Mouse (Mus musculus) CD4-positive, CD25-positive, alpha-beta regulatory T cell, adult 4 months (primary cell): Measurements from ENCODE around the gene Lrrc49. TPM values are rescaled to one million over a fixed set of nuclear protein-coding genes. Genes with fewer than 3 reads are reported as not detected.

Source experiments
- ATAC-seq: one replicate; pipeline ENCODE4 v1.8.0; 2017
- polyA plus RNA-seq, 2 experiments: library from polyadenylated mRNA; unstranded; fragments of 100-300 nt; shearing (Covaris generic); gene quantifications; one replicate each; pipeline ENCODE4 v1.2.1; 2017

The Lrrc49 gene
- polyA plus RNA-seq, 2 experiments from 2014 or later: 1.8 to 2.1 TPM

GRCm38 (mm10) chr9:60529348-60530243 lies 158.4 kb downstream of the Lrrc49 start:
- ATAC-seq: no peak

- ATAC-seq: no peak
Measured at GRCm38 (mm10) chr9:60528269-60528668, 159.7 kb downstream of the Lrrc49 start.

GRCm38 (mm10) chr9:60527836-60528235 lies 160.1 kb downstream of the Lrrc49 start:
- no peak for ATAC-seq

DNA sequence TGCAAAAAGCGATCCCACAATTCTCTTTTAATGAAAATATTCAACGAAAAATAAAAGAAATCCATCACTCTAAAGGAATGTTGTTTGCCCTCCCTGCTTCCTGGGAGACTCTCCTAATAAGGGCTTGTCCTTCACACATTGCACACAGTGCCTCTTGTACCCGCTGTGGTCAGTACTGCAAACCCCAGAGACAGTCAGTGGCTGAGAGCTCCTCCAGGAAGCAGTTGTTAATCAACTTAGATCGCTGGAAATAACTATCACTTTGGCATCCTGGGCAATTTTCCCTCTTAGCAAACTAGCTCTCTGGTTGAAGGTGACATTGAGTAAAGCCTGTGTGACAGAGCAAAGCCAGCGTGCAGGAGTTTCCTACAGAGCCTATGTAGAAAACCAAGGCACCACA lies 160.9 kb downstream of the Lrrc49 start:
- no peak for ATAC-seq

GRCm38 (mm10) chr9:60526195-60526594 lies 161.8 kb downstream of the Lrrc49 start:
- no peak for ATAC-seq

GRCm38 (mm10) chr9:60521806-60522264 lies 166.1 kb downstream of the Lrrc49 start, which contains the start of gene Thsd4:
Gene Thsd4 (minus strand): TSS chr9:60522046.
- ATAC-seq: no peak

- no peak for ATAC-seq
Measured at GRCm38 (mm10) chr9:60521143-60521542, 166.8 kb downstream of the Lrrc49 start.

DNA sequence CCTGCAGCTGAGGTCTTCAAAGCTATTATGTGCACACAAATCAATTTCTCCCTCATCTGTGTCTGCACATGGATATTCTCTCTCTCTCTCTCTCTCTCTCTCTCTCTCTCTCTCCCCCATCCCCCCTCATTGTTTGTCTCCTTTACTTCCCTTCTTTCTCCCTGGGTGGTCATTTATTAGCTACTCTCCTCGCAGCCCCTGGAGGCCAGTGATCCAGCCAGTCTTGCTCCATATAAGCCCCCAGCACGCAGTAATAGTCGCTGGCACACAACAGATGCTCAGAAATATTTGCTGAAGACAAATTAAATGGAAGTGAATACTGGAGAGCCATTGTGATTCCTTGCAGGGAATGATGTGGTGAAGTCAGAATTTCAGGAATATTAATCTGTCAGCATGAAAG lies 168.4 kb downstream of the Lrrc49 start:
- ATAC-seq: no peak

Other genes starting within 250 kb of the Lrrc49 start
- not detected for gene Thsd4, start 166.1 kb downstream of the Lrrc49 start, polyA plus RNA-seq
- not detected for gene Larp6, start 24.8 kb upstream of the Lrrc49 start, polyA plus RNA-seq
- not detected for gene Uaca, start 106.4 kb upstream of the Lrrc49 start, polyA plus RNA-seq